Mouse (Mus musculus) spleen, adult 2 months (tissue): ENCODE measurements at regions not wholly inside any gene's neighbourhood (a gene's known extent, or its start where the extent isn't known, plus 50 kb on each side); places are given as distances from the start of the nearest gene placed in this dataset.

ENCODE experiments used
- DNase-seq, 2 experiments: peaks; one replicate each; pipeline versions ENCODE4 v3.0.0 to v3.0.0-alpha.2; 2012 to 2021; ENCODE audit warnings: low spot score in 2 of 2, low read depth in 1 of 2
- H3K27ac ChIP-seq: fragments of 200-500 bp; 2 replicates; pipeline ENCODE4 v1.5.1; 2012; ENCODE audit warnings: low read length, inconsistent platforms; ENCODE audit not compliant: insufficient read depth
- H3K27me3 ChIP-seq: fragments of 200-500 bp; 2 replicates; pipeline ENCODE4 v1.6.1; 2012; ENCODE audit warnings: mild to moderate bottlenecking, moderate library complexity, low read length, inconsistent platforms; ENCODE audit not compliant: control insufficient read depth, insufficient read depth
- H3K36me3 ChIP-seq: fragments of 200-500 bp; 2 replicates; pipeline ENCODE4 v1.6.1; 2012; ENCODE audit warnings: mild to moderate bottlenecking, low read length, inconsistent platforms; ENCODE audit not compliant: control insufficient read depth, insufficient read depth
- H3K4me1 ChIP-seq: fragments of 200-500 bp; 2 replicates; pipeline ENCODE4 v1.6.1; 2011; ENCODE audit warnings: inconsistent platforms; ENCODE audit not compliant: control insufficient read depth, insufficient read depth, insufficient read length
- H3K4me3 ChIP-seq: fragments of 200-500 bp; 2 replicates; pipeline ENCODE4 v1.5.1; 2011; ENCODE audit warnings: mild to moderate bottlenecking, inconsistent platforms; ENCODE audit not compliant: insufficient read depth, insufficient read length; ENCODE audit errors: extremely low read depth
- CTCF ChIP-seq: fragments of 200-500 bp; IDR thresholded peaks from 2 replicates; pipeline ENCODE4 v1.5.1; 2011; ENCODE audit warnings: mild to moderate bottlenecking, inconsistent platforms; ENCODE audit not compliant: insufficient read depth, insufficient read length, insufficient replicate concordance; ENCODE audit errors: extremely low read depth
- POLR2A ChIP-seq: fragments of 200-500 bp; IDR thresholded peaks from 2 replicates; pipeline ENCODE4 v1.6.1; 2011; ENCODE audit warnings: low read depth, low read length, inconsistent platforms
- WGBS: fragments of 180-500 bp; shearing (Covaris S2); methylation state at CpG from one replicate; pipeline ENCODE4 v1.1.7; 2018; 5-methylcytosine and 5-hydroxymethylcytosine counted together

GRCm38 (mm10) chr13:15850358-15850757, 161.3 kb upstream of the Inhba start:
- TF ChIP-seq CTCF, result no peak
- TF ChIP-seq POLR2A, result no peak
- no peak for DNase-seq
- Histone ChIP-seq H3K36me3 (no peaks in the 10 kb centered on the region), H3K27me3 (no peaks in the 10 kb centered on the region), H3K4me3 (no peak overlapping the region), H3K27ac (no peak overlapping the region), H3K4me1 (no peaks in the 10 kb centered on the region)
- WGBS, result 37% methylated on average over 2 of the region's 2 CpGs

GRCm38 (mm10) chr13:15853022-15853566, 158.6 kb upstream of the Inhba start:
- Histone ChIP-seq H3K4me3 (no peak overlapping the region), H3K4me1 (no peaks in the 10 kb centered on the region), H3K27me3 (no peaks in the 10 kb centered on the region), H3K36me3 (no peaks in the 10 kb centered on the region), H3K27ac (no peak overlapping the region)
- TF ChIP-seq POLR2A (no peak), CTCF (no peak)
- DNase-seq, result no peak

GRCm38 (mm10) chr13:15862941-15863340, 148.7 kb upstream of the Inhba start:
- Histone ChIP-seq H3K27ac (no peak overlapping the region), H3K36me3 (no peaks in the 10 kb centered on the region), H3K4me3 (no peak overlapping the region), H3K4me1 (no peaks in the 10 kb centered on the region), H3K27me3 (no peaks in the 10 kb centered on the region)
- TF ChIP-seq POLR2A (no peak), CTCF (no peak)
- no peak for DNase-seq

GRCm38 (mm10) chr13:15863344-15863743, 148.3 kb upstream of the Inhba start:
- WGBS, result 55% methylated on average over 3 of the region's 3 CpGs
- no peaks in the 10 kb centered on the region for H3K36me3 ChIP-seq
- no peaks in the 10 kb centered on the region for H3K4me1 ChIP-seq
- H3K27ac ChIP-seq, result no peak overlapping the region
- TF ChIP-seq POLR2A (no peak), CTCF (no peak)
- no peak for DNase-seq
- H3K4me3 ChIP-seq, result no peak overlapping the region
- no peaks in the 10 kb centered on the region for H3K27me3 ChIP-seq

GRCm38 (mm10) chr13:15867046-15867561, 144.5 kb upstream of the Inhba start:
- no peak for TF ChIP-seq POLR2A
- no peak for TF ChIP-seq CTCF
- Histone ChIP-seq H3K4me3 (no peak overlapping the region), H3K36me3 (no peaks in the 10 kb centered on the region), H3K27ac (no peak overlapping the region), H3K4me1 (no peaks in the 10 kb centered on the region), H3K27me3 (no peaks in the 10 kb centered on the region)
- DNase-seq, result no peak
- WGBS, result 81% methylated on average over 5 of the region's 5 CpGs

GRCm38 (mm10) chr13:15877606-15878005, 134.0 kb upstream of the Inhba start:
- H3K4me1 ChIP-seq, result no peaks in the 10 kb centered on the region
- WGBS, result 89% methylated on average over 2 of the region's 2 CpGs
- no peak overlapping the region for H3K4me3 ChIP-seq
- H3K27me3 ChIP-seq, result no peaks in the 10 kb centered on the region
- no peaks in the 10 kb centered on the region for H3K36me3 ChIP-seq
- TF ChIP-seq CTCF, result no peak
- TF ChIP-seq POLR2A, result no peak
- H3K27ac ChIP-seq, result no peak overlapping the region
- no peak for DNase-seq

- Histone ChIP-seq H3K27me3 (no peaks in the 10 kb centered on the region), H3K4me3 (no peak overlapping the region), H3K4me1 (no peaks in the 10 kb centered on the region), H3K36me3 (no peaks in the 10 kb centered on the region), H3K27ac (no peak overlapping the region)
- no peak for TF ChIP-seq POLR2A
- TF ChIP-seq CTCF, result no peak
- DNase-seq, result no peak
Observed at GRCm38 (mm10) chr13:15879576-15879975, 132.1 kb upstream of the Inhba start.
